Mouse (Mus musculus): Measurements from ENCODE around the gene Fam98c. TPM values are rescaled to one million over a fixed set of nuclear protein-coding genes. Genes with fewer than 3 reads are reported as not detected.

Fam98c gene
- polyA plus RNA-seq, 2 experiments = 4.6 to 5.1 TPM

GRCm38 (mm10) chr7:29180077-29180853 is 24.2 kb upstream of the Fam98c start, which contains the start of gene Psmd8:
Gene Psmd8, minus strand, starts transcription at chr7:29180701.
- Histone ChIP-seq H3K36me3 (replicated peaks; ENCODE audit: control insufficient read depth, insufficient read depth, low read depth) (peaks cover 16% of the 10 kb centered on the region), H3K4me3 (ENCODE audit: insufficient read depth in 1 of 2, low read depth in 2 of 2, low read length in 2 of 2) (peak within 1 kb of the TSS; percentile 89 to 100), H3K27me3 (ENCODE audit: control insufficient read depth, insufficient read depth, low read length) (no peaks in the 10 kb centered on the region), H3K4me1 (replicated peaks; ENCODE audit: control insufficient read depth in 2 of 2, insufficient read depth in 2 of 2, low read length in 1 of 2) (peaks cover 13% of the 10 kb centered on the region in 2 experiments), H3K27ac (peak within 1 kb of the TSS; percentile 40), H3K9me3 (ENCODE audit: control insufficient read depth, low read length) (no peaks in the 10 kb centered on the region), H3K9ac (replicated peaks) (peak within 1 kb of the TSS; percentile 90), H3K4me2 (ENCODE audit: low read depth) (peak within 1 kb of the TSS; percentile 96)
- TF ChIP-seq CTCF (IDR thresholded peaks at IDR 0.05; ENCODE audit: low read depth) (peak; percentile 50), EP300 (IDR thresholded peaks at IDR 0.05; ENCODE audit: low read depth) (no peak)
- peak; percentile 91 for ATAC-seq (ENCODE audit: insufficient read depth)
- peak; percentile 92 to 93 (median 92) for DNase-seq (ENCODE audit: low read depth in 3 of 3, low spot score in 3 of 3)
- WGBS (ENCODE audit: insufficient replicate concordance) = under 1% methylated on average over 62 of the region's 62 CpGs

- ATAC-seq (ENCODE audit: insufficient read depth) = no peak
- peak in 1 of 3 experiments; percentile 46 for DNase-seq (ENCODE audit: low read depth in 3 of 3, low spot score in 3 of 3)
- no peaks in the 10 kb centered on the region for H3K9me3 ChIP-seq (ENCODE audit: control insufficient read depth, low read length)
- peaks cover 20% of the 10 kb centered on the region for H3K36me3 ChIP-seq (replicated peaks; ENCODE audit: control insufficient read depth, insufficient read depth, low read depth)
- peak overlapping the region; percentile 89 to 100 for H3K4me3 ChIP-seq (ENCODE audit: insufficient read depth in 1 of 2, low read depth in 2 of 2, low read length in 2 of 2)
- peak overlapping the region; percentile 90 for H3K9ac ChIP-seq (replicated peaks)
- no peaks in the 10 kb centered on the region for H3K27me3 ChIP-seq (ENCODE audit: control insufficient read depth, insufficient read depth, low read length)
- H3K27ac ChIP-seq = no peak overlapping the region; the same call in 1 of the 2 replicates
- peak overlapping the region; percentile 96 for H3K4me2 ChIP-seq (ENCODE audit: low read depth)
- peaks cover 13% of the 10 kb centered on the region in 2 experiments for H3K4me1 ChIP-seq (replicated peaks; ENCODE audit: control insufficient read depth in 2 of 2, insufficient read depth in 2 of 2, low read length in 1 of 2)
- WGBS (ENCODE audit: insufficient replicate concordance) = 17% methylated on average over 7 of the region's 7 CpGs
- TF ChIP-seq EP300 (IDR thresholded peaks at IDR 0.05; ENCODE audit: low read depth) = no peak
- TF ChIP-seq CTCF (IDR thresholded peaks at IDR 0.05; ENCODE audit: low read depth) = no peak
Observed at GRCm38 (mm10) chr7:29179323-29179722, 23.3 kb upstream of the Fam98c start.

GRCm38 (mm10) chr7:29178106-29178505 is 22.1 kb upstream of the Fam98c start:
- TF ChIP-seq EP300 (IDR thresholded peaks at IDR 0.05; ENCODE audit: low read depth) (no peak), CTCF (IDR thresholded peaks at IDR 0.05; ENCODE audit: low read depth) (peak; percentile 35; the same call in 1 of the 2 replicates)
- H3K4me3 ChIP-seq (ENCODE audit: insufficient read depth in 1 of 2, low read depth in 2 of 2, low read length in 2 of 2) = no peak overlapping the region
- H3K27me3 ChIP-seq (ENCODE audit: control insufficient read depth, insufficient read depth, low read length) = peaks cover 1% of the 10 kb centered on the region
- ATAC-seq (ENCODE audit: insufficient read depth) = no peak
- H3K9me3 ChIP-seq (ENCODE audit: control insufficient read depth, low read length) = no peaks in the 10 kb centered on the region
- WGBS (ENCODE audit: insufficient replicate concordance) = 81% methylated on average over 4 of the region's 4 CpGs
- DNase-seq (ENCODE audit: low read depth in 3 of 3, low spot score in 3 of 3) = no peak
- peaks cover 24% of the 10 kb centered on the region for H3K36me3 ChIP-seq (replicated peaks; ENCODE audit: control insufficient read depth, insufficient read depth, low read depth)
- peaks cover 13% of the 10 kb centered on the region in 2 experiments for H3K4me1 ChIP-seq (replicated peaks; ENCODE audit: control insufficient read depth in 2 of 2, insufficient read depth in 2 of 2, low read length in 1 of 2)
- no peak overlapping the region for H3K27ac ChIP-seq
- H3K4me2 ChIP-seq (ENCODE audit: low read depth) = no peak overlapping the region; the same call in 1 of the 2 replicates
- H3K9ac ChIP-seq (replicated peaks) = no peak overlapping the region

GRCm38 (mm10) chr7:29172390-29173016 is 16.5 kb upstream of the Fam98c start:
- Histone ChIP-seq H3K27ac (no peak overlapping the region), H3K27me3 (ENCODE audit: control insufficient read depth, insufficient read depth, low read length) (peaks cover 54% of the 10 kb centered on the region), H3K4me2 (ENCODE audit: low read depth) (no peak overlapping the region), H3K4me3 (ENCODE audit: insufficient read depth in 1 of 2, low read depth in 2 of 2, low read length in 2 of 2) (no peak overlapping the region), H3K36me3 (replicated peaks; ENCODE audit: control insufficient read depth, insufficient read depth, low read depth) (peaks cover 24% of the 10 kb centered on the region), H3K9me3 (ENCODE audit: control insufficient read depth, low read length) (no peaks in the 10 kb centered on the region), H3K9ac (replicated peaks) (no peak overlapping the region), H3K4me1 (replicated peaks; ENCODE audit: control insufficient read depth in 2 of 2, insufficient read depth in 2 of 2, low read length in 1 of 2) (peaks cover 2 to 6% of the 10 kb centered on the region in 2 experiments; a peak in 1 of 4 replicates)
- no peak for TF ChIP-seq CTCF (IDR thresholded peaks at IDR 0.05; ENCODE audit: low read depth)
- TF ChIP-seq EP300 (IDR thresholded peaks at IDR 0.05; ENCODE audit: low read depth) = no peak
- WGBS (ENCODE audit: insufficient replicate concordance) = 50% methylated on average over 32 of the region's 32 CpGs
- DNase-seq (ENCODE audit: low read depth in 3 of 3, low spot score in 3 of 3) (no peak), ATAC-seq (ENCODE audit: insufficient read depth) (no peak)

Measured in liver, embryonic 14.5 days (tissue).